Mouse (Mus musculus) telencephalon, adult 2 months (tissue): ENCODE results near the gene Zcchc14.
"Not testable (repeated sequence)": the region's sequence is repeated elsewhere in the genome, so short reads cannot be mapped to it uniquely, and the experiment has no call there.

Source experiments
- DNase-seq: peaks from one replicate; pipeline ENCODE4 v3.0.0-alpha.2; 2011; ENCODE audit warnings: low read depth, low spot score

Zcchc14 gene

DNA sequence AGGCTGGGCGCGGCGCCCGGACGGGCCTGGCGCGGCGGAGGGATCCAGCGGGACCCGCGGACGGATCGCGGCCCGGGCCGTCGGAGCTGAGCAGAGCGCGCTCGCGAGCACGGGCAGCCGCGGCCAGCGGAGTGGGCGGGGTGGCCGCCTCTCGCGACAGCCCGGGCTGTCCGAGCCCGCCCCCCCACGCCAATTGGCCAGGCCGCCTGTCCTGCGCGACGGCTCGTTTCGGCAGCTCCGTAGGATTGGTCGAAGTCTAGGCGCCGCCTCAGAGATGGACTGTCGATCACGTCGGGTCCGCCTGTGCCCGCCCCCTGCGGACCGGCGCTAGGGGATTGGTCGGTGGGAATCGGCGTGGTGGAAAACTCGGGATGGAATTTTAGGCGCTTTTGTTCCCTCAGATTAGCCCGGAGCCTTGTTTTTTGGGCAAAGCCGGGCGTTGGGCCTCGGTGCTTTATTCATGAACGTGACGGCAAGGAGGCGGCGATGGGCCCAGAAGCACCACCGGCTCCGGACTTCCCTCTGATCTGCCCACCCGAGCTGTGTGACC is at the start of gene Zcchc14:
Gene Zcchc14, minus strand, starts transcription at position 128 of the 550 bp plus-strand sequence.
- DNase-seq: peak; percentile 98

DNA sequence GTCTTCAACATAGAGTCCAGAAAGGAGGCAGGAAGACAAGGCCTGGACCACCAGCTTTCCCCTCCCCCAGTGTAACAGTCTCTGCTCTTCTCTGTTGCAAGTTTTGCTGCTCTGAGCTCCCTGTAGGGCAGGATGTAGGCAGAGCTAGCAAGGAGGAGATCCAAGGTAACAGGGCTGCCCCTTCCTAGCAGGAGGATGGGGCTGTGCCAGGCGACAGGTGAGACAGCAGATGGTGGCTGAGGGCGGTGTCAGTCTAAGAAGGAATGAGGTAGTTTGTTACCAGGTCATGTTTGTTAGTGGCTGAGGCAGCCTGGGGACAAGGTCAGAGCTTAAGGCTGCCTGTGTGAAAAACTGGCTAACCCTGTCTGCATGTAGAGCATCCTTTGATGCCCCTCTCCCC is 47.2 kb upstream of the Zcchc14 start:
- DNase-seq: no peak

DNA sequence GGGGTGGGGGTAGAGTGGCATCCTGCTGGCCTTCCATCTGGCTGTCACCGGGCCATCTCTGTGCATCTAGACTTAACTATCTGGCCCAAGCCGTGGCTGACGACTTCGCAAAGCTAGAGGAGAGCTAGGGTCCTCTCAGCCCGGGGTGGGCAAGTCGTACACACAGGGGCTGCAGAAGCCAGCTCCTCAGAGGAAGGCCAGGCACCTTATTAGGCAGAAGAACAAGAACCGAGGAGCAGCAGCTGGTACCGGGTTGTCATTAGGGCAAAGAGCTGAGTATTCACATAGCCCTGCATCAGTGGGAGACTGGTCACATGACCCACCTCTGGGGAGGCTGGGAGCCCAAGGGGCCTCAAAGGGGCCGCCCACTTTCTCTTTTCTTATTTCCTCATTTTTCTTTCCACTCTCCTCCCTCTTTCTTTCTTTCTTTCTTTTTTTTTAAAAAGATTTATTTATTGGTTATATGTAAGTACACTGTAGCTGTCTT is 46.0 kb upstream of the Zcchc14 start:
- no peak for DNase-seq

DNA sequence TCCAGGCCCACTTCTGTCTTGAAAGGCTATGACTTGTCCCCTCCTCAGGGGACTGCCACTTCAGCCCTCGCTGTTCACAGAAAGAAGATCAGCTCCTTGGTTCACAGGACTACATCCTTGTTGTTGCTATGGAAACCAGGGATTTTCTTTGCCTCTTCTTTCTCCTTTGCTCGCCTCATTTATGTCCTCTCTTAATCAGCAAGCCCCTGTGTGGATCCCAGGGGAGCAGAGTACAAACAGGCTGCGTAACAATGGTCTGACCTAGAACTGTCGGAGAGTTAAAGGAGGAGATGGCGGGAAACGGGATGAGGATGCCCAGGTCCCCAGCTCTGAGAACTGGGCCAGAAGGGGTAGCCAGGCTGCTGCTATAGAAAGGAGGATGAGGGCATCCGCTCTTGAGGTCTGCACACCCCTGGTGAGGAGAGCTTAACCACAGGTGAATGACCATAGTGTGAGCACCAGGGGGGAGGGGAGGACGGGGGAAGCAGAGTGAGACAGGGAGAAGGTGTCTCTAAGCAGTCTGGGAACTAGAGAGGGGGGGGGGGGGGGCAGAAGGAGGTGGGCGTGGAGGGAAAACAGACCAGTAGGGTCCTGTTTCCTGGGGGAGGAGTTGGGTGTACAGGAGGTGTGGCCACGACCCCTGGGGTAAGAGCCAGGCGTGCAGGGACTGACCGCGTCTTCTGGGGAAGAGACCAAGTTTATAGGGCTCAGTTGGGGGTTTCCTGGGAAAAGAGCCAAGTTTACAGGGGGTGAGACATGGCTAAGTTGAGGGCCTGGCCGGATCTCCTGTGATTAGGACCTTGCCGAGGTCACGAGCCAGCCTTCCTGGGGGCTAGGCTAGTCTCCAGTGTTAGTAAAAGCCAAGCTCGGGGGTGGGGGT is 45.3 kb upstream of the Zcchc14 start:
- no peak for DNase-seq

DNA sequence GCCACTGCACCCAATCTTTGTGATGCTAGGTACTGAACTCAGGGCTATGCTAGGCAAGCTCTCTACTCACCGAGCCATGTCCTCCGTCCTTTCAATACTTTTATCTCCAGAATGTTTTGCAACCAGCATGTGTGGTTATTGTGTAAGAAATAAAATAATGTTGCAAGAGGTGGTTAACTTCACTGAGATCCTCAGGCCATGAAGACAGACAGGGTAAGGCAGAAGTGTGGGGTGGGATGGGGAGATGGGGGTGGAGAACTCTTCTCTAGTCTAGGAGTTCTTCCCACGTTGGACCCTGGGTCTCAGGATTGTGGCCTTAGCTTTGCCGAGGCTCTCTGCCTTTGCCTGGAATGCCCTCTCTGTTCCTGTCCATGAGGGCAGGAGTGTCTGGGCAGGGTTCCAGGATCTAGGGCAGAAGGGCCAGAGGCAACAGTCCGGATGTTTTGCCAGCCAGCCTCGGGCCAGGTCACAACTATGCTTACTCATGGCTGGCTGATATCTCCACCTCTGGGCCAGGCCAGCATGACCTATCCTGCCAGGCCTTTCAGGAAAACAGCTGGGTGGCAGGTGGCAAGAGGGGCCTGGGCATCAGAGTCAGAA is 43.0 kb upstream of the Zcchc14 start:
- DNase-seq: no peak

DNA sequence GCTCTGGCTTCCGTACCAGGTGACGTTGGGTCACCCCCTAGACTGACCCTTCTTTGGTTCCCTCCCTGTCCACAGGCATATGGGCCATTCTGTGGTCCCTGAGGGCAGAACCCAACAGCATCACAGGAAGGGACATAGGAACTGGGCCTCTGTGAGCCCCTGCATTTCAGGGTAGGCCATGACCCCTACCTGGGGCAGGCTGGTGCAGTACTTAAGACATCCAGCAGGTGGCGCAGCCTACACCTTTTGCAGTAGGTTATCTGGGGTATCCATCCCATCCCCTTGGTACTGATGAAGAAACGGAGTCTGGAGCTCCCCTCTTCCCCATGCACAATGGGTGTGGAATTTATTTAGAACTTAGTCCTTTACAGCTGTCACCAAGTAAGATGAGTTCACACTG is 41.8 kb upstream of the Zcchc14 start:
- DNase-seq: no peak

DNA sequence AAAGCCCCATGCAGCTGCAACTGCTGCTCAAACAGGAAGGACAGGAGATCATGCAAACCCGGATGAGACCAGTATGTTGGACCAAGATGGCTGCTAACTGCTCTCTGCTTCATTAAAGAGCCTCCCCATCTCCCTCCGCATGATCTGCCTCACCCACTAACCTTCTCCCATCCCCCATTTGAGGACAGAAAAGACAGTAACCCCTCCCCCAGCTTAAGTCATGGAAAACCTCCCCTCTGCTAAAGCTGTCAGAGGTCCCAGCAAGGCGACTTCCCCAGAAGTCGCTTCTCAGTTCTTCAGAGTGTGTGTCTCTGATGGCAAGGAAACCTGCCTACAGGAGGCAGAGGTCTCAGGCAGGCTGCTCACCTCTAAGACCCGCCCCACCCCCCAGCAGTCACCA is 35.8 kb upstream of the Zcchc14 start:
- no peak for DNase-seq

DNA sequence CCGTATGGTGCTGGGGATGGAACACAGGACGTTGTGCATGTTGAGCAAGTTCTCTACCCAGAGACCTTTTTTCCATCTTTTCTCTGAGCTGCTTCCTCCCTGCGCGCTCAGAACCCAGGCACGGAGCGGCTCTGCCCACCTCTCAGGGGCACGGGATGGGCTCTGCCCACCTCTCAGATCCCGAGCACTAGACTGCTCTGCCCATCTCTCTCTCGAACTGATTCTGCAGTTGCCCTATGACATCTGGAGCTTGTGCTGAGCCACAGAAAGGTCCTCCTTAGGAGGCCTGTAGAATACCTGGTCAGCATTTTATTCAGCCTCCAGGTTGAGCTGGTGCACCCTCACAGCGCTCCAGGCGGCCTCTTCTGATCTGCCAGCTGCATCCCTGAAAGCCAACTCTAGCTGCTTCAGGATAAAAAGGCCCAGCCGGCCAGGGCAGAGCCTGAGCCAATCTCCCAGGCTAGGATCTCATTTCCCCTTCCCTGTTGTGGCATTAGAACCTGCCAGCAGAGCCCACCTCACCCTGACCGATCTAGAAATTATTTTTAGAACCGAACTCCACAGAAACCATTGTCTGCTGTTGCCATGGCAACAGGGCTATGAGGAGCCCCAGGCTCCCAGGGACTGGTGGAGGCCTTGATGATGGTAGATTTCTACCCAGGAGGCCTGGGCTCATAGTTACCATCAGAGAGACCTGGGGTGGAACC is 34.9 kb upstream of the Zcchc14 start:
- peak; percentile 87 for DNase-seq

DNA sequence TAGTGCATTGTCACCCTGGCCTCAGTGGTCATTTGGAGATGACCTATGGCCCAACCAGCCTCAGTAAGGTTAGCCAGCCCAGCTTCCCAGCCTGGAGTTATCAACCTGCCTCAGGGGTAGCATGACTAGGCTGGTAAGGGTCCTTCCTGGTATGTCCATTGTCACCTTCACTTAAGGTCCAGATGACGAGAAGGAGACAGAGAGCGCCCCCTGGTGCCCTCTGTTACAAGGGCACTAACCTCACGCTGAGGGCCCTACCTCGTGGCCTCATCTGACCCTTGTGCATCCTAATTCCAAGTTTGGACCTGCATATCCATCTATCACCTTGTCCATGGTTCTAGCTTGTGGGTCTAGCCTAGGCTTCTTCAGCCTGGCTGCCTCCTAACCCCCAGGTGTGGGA is 32.7 kb upstream of the Zcchc14 start:
- no peak for DNase-seq

DNA sequence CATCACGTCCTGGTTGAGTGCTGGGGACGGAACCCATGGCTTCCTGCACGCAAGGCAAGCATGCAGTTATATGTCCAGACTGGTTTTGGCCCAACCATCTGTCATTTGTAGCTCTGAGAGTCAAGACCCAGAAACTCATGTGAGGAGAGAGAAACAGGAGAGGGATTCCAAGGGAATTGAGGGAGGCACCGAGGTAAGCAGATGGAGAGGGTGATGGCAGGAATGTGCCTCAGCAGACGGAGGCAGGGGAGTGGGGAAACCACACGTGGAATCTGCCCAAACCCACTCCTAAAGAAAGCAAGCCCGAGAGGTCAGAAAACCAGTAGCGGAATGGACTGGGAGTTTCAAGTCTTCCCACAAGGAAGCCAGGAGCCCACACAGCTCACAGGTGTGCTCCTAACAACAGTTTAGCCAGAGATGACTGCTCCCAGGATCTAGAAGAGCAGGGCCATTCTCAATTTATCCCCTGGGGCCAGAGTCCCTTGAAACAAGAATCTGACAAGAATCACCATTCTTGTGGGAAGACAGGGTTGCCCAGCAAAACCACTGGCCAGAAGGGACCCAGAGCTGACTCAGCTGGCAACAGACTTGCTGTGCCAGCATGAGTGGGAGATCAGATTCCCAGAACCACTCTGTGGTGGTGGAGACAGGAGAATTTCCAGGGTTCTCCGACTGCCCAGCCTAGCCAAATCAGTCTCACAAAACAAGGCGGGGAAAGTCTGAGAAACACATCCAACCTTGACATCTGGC is 30.6 kb upstream of the Zcchc14 start:
- no peak for DNase-seq

DNA sequence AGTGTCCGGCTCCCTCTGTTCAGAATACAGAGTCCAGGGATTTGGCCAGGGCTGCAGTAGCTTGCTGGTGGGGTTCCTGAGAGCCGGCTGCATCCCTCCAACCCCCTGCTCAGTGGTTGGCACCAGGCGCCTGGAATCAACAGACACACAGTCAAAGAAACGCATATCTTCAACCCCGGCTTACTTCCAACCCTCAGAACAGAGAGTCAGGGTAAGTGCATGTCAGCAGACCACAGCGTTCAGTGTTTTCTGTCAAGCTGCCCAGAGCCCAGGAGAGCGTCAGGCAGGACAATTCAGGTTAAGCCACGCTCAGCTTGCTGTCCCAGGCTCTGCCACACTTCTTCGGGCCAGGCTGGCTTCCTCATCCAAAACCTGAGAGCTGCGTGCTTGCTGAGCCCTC is 28.8 kb upstream of the Zcchc14 start:
- DNase-seq: no peak

DNA sequence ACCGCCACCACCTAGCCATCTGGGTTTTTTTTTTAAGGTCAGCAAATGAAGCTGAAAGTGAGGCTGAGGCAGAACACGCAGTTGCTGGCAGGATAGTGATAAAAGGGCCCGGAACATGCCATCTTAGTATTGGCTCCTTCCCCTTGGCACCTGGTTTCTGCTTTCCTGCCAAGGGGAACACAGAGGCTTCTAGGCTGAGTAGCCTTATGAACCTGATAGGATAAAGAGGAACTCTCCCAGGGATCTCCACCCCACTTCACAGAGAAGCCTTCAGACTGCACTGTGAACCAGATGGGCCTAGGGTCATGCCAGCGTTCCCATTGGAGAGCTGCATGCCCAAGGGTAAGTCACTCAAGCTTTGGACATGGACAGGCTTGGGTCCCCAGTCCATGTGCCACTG is 28.2 kb upstream of the Zcchc14 start:
- no peak for DNase-seq

DNA sequence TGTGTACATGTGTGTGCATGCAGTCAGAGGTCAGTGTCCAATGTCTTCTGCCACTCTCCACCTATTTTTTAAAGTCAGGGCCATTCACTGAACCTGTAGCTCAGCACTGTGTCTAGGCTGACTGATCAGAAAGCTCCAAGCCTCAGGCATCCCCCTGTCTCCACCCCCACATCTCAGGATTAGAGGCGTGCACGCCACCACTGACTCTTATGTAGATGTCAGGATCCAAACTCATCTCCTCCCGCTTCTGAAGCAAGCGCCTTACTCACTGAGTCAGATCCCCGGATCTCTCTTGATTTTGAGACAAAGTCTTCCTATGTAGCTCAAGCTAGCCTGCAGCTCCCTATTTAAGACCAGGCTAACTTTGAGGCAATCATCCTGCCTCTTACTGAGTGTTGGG is 26.0 kb upstream of the Zcchc14 start:
- DNase-seq: no peak

DNA sequence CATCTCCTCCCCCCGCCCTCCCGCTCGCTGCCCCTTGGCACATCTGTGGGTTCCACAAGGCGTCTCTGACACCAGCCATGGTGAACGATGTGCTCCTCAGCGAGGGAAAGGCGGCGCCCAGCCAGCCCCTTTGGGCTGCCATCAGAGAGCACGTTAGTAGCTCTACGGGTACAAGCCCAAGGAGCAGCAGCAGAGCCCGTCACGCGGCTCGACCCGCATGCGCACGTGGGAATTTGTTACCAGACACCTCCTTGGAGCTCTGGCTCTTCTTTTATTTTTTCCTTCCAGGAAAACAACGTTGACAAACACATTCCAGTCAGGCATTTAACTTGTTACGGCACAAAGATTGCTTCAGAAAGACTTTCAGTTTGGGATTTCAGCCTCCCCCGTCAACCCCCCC is 23.0 kb upstream of the Zcchc14 start:
- DNase-seq: no peak

DNA sequence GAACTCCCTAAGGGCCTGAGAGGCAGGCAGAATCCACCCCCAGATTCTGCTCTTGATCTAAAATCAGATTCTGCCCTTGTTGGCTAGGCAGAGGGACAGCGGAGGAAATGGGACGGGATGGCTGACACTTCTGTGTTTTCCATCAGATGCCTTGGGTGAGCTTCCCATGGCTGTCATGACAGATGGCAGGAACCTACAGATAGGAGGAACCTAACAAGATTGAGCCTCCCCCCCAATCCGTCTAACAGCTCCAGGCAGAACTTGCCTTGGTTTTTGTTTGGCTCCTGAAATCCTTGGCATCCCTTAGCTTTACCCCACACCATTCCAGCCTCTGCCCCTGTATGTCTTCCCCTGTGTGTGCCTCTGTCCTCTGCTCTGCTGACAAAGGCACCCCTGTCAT is 22.5 kb upstream of the Zcchc14 start:
- DNase-seq: no peak

DNA sequence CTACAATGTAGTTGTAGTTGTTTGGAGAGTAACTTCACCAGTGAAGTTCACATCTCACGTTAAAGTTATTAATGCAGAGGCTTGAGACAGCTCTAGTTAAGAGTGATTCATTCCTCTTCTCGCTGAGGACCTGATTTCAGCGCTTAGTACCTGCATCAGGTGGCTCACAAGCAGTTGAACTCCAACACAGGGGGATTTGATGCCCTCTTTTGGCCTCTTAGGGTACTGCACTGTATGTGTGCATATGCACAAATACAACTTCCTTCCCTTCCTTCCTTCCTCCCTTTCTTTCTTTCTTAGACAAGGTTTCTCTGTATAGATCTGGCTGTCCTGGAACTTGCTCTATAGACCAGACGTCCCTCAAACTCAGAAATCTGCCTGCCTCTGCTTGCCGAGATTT is 21.8 kb upstream of the Zcchc14 start:
- DNase-seq: no peak

DNA sequence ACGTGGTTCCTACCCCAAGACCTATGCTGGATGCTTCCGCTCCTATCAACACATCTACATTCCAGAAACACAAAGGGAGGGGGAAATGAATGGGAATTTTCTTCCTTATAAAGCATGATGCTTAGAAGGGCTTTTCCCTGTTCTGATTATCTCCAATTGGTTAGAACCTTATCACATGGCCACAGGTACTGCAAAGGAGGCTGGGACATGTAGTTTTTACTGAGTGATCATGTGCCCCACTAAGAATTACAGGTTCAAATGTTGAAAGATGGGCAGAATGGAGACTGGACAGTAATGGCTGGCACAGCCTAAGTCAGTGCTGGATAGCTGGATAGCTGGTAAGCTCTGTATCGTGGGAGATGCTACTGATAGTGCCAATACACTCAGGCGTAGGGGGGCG is 21.2 kb upstream of the Zcchc14 start:
- peak; percentile 63 for DNase-seq

DNA sequence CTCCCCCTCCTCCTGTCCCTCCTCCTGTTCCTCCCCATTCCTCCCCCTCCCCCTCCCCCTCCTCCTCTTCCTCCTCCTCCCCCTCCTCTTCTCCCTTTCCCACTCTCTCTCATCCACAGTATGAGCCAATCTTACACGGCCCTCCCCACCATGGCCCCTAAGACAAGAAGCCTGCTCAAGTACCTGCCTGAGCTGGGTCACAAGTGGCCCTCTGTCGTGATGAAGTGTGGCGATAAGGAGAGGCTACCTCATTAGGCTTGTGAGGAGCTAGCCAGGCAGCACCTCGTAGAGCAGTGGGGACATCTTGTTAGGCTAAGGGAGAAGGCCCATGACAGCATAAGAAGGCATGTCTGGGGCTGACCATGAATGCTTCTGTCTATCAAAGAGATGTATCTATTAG is 20.5 kb upstream of the Zcchc14 start:
- no peak for DNase-seq

DNA sequence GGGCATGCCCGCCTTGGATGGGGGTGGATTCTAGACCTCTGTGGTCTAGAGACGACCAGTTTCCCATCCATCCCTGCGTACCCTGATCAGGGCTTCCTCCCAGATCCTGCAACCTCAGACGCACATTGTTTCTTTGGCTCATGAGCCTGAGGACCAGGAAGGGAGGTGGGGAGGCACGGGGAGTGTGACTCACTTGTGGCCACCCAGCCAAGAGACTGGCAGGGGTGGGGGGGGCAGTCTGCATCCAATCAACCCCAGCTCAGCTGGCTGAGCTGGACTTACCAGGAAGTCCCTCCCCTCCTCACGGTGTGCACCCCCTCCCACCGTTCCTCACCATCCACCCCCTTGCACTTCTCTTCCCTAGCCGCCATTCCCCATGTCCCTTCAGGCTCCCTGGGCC is 16.5 kb upstream of the Zcchc14 start:
- no peak for DNase-seq

DNA sequence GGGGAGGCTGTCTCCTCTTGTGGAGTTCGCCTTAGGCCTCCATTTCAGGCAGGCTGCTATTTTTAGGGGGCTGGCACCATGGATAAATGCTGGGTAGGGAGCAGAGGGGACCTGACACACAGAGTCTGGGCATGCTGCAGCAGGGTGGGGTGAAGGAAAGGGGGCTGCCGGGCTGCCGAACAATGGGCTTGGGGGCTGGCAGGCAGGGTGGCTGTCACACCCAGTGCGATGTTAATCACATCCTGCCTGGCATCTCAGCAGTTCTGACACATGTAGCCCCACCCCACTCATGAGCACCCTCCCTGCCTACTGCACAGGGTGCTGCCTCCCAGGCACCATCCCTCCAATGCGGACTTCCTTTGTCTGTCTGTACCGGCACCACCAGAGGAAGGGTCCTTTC is 15.9 kb upstream of the Zcchc14 start:
- peak; percentile 62 for DNase-seq

DNA sequence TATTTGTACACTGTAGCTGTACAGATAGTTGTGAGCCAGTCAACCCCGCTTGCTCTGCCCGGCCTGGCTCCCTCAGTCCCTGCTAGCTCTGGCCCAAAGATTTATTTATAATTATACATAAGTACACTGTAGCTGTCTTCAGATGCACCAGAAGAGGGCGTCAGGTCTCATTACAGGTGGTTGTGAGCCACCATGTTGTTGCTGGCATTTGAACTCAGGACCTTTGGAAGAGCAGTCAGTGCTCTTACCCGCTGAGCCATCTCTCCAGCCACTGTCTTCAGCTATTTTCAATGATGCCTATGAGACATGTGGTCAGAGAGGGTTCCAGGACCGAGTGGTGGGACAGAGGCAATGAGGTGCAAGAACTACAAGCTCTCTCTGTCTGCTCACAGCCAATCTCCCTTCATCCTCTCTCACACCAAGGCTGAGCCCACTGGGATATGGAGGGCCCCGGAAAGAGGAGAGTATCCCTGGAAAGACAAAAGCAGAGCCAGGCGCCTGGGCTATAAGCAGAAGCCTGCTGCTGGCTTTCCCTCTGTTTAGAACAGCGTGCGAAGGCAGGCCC is 15.3 kb upstream of the Zcchc14 start:
- DNase-seq: not testable (repeated sequence)
